Mouse (Mus musculus): Measurements from ENCODE around the gene Wee1. TPM values are rescaled to one million over a fixed set of nuclear protein-coding genes. Genes with fewer than 3 reads are reported as not detected.
"Not testable (repeated sequence)": the region's sequence is repeated elsewhere in the genome, so short reads cannot be mapped to it uniquely, and the experiment has no call there.

Gene Wee1
- polyA plus RNA-seq, 1 experiment from 2014 or later, result 31.6 TPM

DNA sequence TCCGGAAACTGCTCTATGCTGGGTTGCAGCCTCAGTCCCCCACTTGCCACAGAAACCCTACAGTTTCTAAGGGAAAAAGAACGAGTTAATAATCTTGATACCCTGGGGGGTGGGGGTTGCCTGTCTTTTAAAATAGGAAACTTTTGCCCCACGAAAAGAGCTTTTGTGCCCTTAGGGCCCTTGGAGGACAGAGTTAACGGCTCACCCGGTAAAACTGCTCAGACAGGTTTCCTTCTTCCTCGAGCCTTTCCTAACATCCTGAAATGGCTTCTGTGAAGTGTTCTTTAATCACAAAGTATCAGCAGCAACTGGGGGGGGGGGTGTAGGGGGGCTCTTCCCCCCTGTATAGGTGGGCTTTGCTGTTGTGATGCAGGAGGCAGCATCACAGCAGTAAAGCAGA is 21.0 kb upstream of the Wee1 start:
- Histone ChIP-seq H3K27me3 (ENCODE audit: control insufficient read depth, insufficient read depth, low read length) (no peaks in the 10 kb centered on the region), H3K4me2 (ENCODE audit: low read depth) (no peak overlapping the region), H3K9ac (ENCODE audit: low read length) (no peak overlapping the region), H3K4me3 (ENCODE audit: low read depth, low read length) (no peak overlapping the region), H3K4me1 (ENCODE audit: control insufficient read depth, insufficient read depth, low read length) (no peaks in the 10 kb centered on the region), H3K27ac (ENCODE audit: low read depth, low read length) (no peak overlapping the region), H3K9me3 (ENCODE audit: control insufficient read depth, low read length) (no peaks in the 10 kb centered on the region), H3K36me3 (ENCODE audit: control insufficient read depth, insufficient read depth, low read length) (peaks cover 2% of the 10 kb centered on the region; the same call in 1 of the 2 replicates)
- ATAC-seq (ENCODE audit: insufficient read depth, low FRiP score, low TSS enrichment) (no peak), DNase-seq (ENCODE audit: low spot score) (no peak)
- 54% methylated on average over 6 of the region's 6 CpGs for WGBS

DNA sequence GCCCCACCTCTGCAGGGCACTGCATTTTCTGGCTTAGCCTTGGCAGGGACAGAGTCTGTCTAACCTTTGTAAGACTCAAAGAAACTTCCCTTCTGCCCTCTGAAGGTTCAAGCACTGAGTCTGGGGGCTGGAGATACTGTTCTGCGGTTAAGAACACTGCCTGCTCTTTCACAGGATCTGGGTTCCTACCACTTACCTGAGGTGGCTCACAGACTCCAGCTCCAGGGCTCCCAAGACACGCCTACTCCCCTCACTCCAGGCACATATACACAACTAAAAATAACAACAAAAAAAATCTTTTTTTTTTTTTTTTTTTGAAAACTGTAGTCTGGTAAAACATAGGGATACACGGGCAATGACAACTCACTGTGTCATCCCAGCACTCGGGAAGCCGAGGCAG is 20.6 kb upstream of the Wee1 start:
- Histone ChIP-seq H3K9me3 (ENCODE audit: control insufficient read depth, low read length) (no peaks in the 10 kb centered on the region), H3K27me3 (ENCODE audit: control insufficient read depth, insufficient read depth, low read length) (no peaks in the 10 kb centered on the region), H3K27ac (ENCODE audit: low read depth, low read length) (no peak overlapping the region), H3K4me3 (ENCODE audit: low read depth, low read length) (no peak overlapping the region), H3K4me2 (ENCODE audit: low read depth) (no peak overlapping the region), H3K9ac (ENCODE audit: low read length) (no peak overlapping the region), H3K4me1 (ENCODE audit: control insufficient read depth, insufficient read depth, low read length) (no peaks in the 10 kb centered on the region), H3K36me3 (ENCODE audit: control insufficient read depth, insufficient read depth, low read length) (peaks cover 2% of the 10 kb centered on the region; the same call in 1 of the 2 replicates)
- WGBS, result 83% methylated on average over 5 of the region's 5 CpGs
- ATAC-seq (ENCODE audit: insufficient read depth, low FRiP score, low TSS enrichment) (no peak), DNase-seq (ENCODE audit: low spot score) (no peak)

DNA sequence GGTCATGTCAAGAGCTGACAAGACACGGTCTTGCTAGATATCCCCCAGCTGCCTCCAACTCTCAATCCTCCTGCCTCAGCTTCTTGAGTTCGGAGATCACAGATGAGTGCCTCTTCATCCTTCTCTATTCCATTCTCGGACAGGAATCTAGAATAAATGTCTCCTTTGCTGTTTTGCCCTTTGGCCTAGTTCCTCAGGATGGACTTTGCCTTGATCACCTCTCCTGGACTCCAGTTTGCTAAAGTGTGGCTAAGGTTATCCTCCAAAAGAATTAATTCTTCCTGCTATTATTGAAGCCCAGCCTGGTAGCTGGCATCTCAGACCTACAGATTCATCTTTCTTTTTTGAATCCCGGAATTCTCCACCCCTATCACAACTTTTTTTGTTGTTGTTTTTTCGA is 16.8 kb upstream of the Wee1 start:
- WGBS, result 87% methylated on average over 5 of the region's 5 CpGs
- DNase-seq (ENCODE audit: low spot score) (no peak), ATAC-seq (ENCODE audit: insufficient read depth, low FRiP score, low TSS enrichment) (no peak)

DNA sequence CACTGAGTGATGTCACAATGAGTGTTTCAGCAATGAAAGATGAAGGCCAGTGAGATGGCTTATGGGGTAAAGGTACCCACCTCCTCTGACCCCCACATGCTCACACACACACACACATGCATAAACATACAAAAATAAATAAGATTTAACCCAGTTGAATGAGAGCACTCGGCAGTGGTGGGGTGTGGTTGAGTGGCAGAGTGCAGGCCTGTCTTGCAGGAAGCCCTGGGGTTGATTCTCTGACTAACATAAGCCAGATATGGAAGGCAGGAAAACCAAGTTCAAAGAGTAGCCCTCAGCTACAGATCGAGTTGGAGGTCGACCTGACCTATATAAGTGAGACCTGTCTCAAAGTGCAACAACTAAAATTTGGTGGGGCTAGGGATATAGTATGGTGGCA is 15.2 kb upstream of the Wee1 start:
- H3K36me3 ChIP-seq (ENCODE audit: control insufficient read depth, insufficient read depth, low read length), result no peaks in the 10 kb centered on the region
- 0 out of 2 replicates have a peak, but pooled peaks cover 2% of the 10 kb centered on the region for H3K4me1 ChIP-seq (ENCODE audit: control insufficient read depth, insufficient read depth, low read length)
- no peak overlapping the region for H3K27ac ChIP-seq (ENCODE audit: low read depth, low read length)
- no peaks in the 10 kb centered on the region for H3K27me3 ChIP-seq (ENCODE audit: control insufficient read depth, insufficient read depth, low read length)
- H3K9me3 ChIP-seq (ENCODE audit: control insufficient read depth, low read length), result no peaks in the 10 kb centered on the region
- no peak overlapping the region for H3K9ac ChIP-seq (ENCODE audit: low read length)
- DNase-seq (ENCODE audit: low spot score) (no peak), ATAC-seq (ENCODE audit: insufficient read depth, low FRiP score, low TSS enrichment) (no peak)
- 79% methylated on average over 3 of the region's 3 CpGs for whole genome bisulfite sequencing
- H3K4me2 ChIP-seq (ENCODE audit: low read depth), result no peak overlapping the region
- H3K4me3 ChIP-seq (ENCODE audit: low read depth, low read length), result no peak overlapping the region

More for the DNA sequence above, 16.8 kb upstream of the Wee1 start:
- Histone ChIP-seq H3K27me3 (ENCODE audit: control insufficient read depth, insufficient read depth, low read length) (no peaks in the 10 kb centered on the region), H3K9me3 (ENCODE audit: control insufficient read depth, low read length) (no peaks in the 10 kb centered on the region), H3K36me3 (ENCODE audit: control insufficient read depth, insufficient read depth, low read length) (no peaks in the 10 kb centered on the region), H3K4me1 (ENCODE audit: control insufficient read depth, insufficient read depth, low read length) (0 out of 2 replicates have a peak, but pooled peaks cover 2% of the 10 kb centered on the region), H3K9ac (ENCODE audit: low read length) (no peak overlapping the region), H3K4me3 (ENCODE audit: low read depth, low read length) (no peak overlapping the region), H3K27ac (ENCODE audit: low read depth, low read length) (no peak overlapping the region), H3K4me2 (ENCODE audit: low read depth) (no peak overlapping the region)

DNA sequence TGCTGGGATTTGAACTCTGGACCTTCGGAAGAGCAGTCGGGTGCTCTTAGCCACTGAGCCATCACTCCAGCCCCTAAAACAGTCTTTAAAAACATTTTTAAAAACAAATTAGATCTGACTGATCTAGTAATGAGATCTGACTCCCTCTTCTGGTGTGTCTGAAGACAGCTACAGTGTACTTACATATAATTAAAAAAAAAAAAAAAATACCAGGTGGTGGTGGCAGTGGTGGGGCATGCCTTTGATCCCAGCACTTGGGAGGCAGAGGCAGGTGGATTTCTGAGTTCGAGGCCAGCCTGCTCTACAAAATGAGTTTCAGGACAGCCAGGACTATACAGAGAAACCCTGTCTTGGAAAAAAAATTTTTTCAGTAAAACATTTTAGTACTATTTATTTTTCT is 13.3 kb upstream of the Wee1 start:
- H3K4me2 ChIP-seq (ENCODE audit: low read depth); H3K9ac ChIP-seq (ENCODE audit: low read length): not testable (repeated sequence)

DNA sequence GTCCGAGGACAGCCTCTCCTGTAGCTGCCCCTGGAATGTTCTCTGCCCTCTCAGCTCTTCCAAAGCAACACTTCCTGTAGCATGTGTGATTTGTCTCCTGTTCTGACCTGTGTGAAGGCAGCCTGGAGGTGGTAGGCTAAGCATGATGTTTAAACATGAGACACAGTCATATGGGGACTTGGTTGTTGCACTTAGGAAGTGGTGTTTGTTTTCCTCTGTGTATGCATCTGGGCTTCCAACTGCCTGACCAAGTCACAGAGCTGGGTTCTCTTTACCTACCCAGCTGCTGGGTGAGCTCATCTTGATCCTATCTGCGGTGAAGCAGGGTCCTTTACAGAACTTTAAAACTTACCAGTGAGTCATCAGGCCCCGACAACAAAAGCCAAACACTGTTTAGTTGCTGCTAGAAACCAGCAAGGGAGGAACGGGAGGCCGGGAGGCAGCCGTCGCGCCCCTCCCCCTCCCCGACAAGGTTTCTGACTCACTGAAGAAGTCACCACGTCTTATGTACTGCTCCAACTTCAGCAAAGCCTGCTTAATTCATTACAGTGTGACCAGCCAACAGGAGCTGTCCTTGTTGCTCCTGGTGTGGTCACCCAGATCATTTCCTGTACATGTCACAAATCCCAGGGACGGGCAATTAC is 12.8 kb upstream of the Wee1 start:
- no peaks in the 10 kb centered on the region for H3K36me3 ChIP-seq (ENCODE audit: control insufficient read depth, insufficient read depth, low read length)
- H3K9ac ChIP-seq (ENCODE audit: low read length), result no peak overlapping the region
- ATAC-seq (ENCODE audit: insufficient read depth, low FRiP score, low TSS enrichment) (no peak), DNase-seq (ENCODE audit: low spot score) (peak; percentile 54)
- H3K4me3 ChIP-seq (ENCODE audit: low read depth, low read length), result no peak overlapping the region
- H3K4me2 ChIP-seq (ENCODE audit: low read depth), result no peak overlapping the region
- H3K27ac ChIP-seq (ENCODE audit: low read depth, low read length), result no peak overlapping the region
- 0 out of 2 replicates have a peak, but pooled peaks cover 2% of the 10 kb centered on the region for H3K4me1 ChIP-seq (ENCODE audit: control insufficient read depth, insufficient read depth, low read length)
- 18% methylated on average over 11 of the region's 11 CpGs for WGBS
- no peaks in the 10 kb centered on the region for H3K9me3 ChIP-seq (ENCODE audit: control insufficient read depth, low read length)
- no peaks in the 10 kb centered on the region for H3K27me3 ChIP-seq (ENCODE audit: control insufficient read depth, insufficient read depth, low read length)

More for the DNA sequence above, 13.3 kb upstream of the Wee1 start:
- H3K27ac ChIP-seq (ENCODE audit: low read depth, low read length); H3K4me3 ChIP-seq (ENCODE audit: low read depth, low read length); ATAC-seq (ENCODE audit: insufficient read depth, low FRiP score, low TSS enrichment); H3K4me1 ChIP-seq (ENCODE audit: control insufficient read depth, insufficient read depth, low read length); H3K36me3 ChIP-seq (ENCODE audit: control insufficient read depth, insufficient read depth, low read length); H3K9me3 ChIP-seq (ENCODE audit: control insufficient read depth, low read length); H3K27me3 ChIP-seq (ENCODE audit: control insufficient read depth, insufficient read depth, low read length); DNase-seq (ENCODE audit: low spot score): not testable (repeated sequence)
- WGBS, result 91% methylated on average over 3 of the region's 3 CpGs

DNA sequence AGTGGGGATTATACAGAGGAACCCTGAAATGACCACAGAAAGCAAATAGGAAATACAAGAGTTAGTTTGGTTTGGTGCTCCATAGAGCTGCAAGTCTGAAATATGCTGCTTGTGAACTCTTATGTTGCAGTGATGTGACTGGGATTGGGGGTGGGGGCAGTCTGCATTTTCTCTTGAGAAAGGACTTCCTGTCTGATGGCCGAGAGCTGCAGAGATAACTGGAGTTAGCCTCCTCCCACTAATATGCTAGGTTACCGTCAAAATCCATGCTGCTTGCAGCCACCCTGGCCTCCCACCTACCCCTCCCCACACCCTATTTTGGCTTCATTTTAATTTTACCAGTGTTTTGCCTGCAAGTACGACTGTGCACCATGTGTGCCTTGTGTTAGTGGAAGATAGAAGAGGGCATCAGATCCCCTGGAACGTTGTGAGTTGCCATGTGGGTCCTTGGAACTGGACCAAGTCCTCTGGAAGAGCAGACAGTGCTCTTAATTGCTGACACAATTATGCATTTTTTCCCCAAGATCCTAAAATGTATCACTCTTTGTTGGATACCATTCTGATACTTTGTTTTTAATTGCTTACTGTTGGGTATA is 11.7 kb upstream of the Wee1 start:
- 67% methylated on average over 4 of the region's 4 CpGs for WGBS
- DNase-seq (ENCODE audit: low spot score) (no peak), ATAC-seq (ENCODE audit: insufficient read depth, low FRiP score, low TSS enrichment) (no peak)
- no peak overlapping the region for H3K27ac ChIP-seq (ENCODE audit: low read depth, low read length)
- H3K4me3 ChIP-seq (ENCODE audit: low read depth, low read length), result no peak overlapping the region
- no peak overlapping the region for H3K9ac ChIP-seq (ENCODE audit: low read length)
- H3K9me3 ChIP-seq (ENCODE audit: control insufficient read depth, low read length), result no peaks in the 10 kb centered on the region
- 0 out of 2 replicates have a peak, but pooled peaks cover 2% of the 10 kb centered on the region for H3K4me1 ChIP-seq (ENCODE audit: control insufficient read depth, insufficient read depth, low read length)
- H3K27me3 ChIP-seq (ENCODE audit: control insufficient read depth, insufficient read depth, low read length), result no peaks in the 10 kb centered on the region
- no peaks in the 10 kb centered on the region for H3K36me3 ChIP-seq (ENCODE audit: control insufficient read depth, insufficient read depth, low read length)
- H3K4me2 ChIP-seq (ENCODE audit: low read depth), result no peak overlapping the region

DNA sequence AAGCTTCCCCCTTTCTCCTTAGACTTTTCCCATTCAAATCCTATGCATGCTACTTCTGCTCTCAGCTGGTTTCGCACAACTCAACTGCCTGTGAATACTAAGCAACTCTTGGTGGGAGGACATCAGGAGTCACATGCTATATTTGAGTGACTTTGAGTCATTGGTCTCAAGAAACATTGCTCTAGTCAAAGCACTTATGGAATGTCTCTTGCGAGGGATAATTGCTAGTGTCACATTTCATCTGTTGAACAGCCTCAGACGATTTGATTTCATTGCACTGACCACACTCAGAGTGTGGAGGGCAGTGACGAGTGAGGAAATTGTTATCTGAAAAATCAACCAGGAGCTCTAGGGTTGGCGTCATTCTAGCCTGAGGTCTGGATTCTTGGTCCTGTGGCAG is 7.1 kb upstream of the Wee1 start:
- no peak overlapping the region for H3K27ac ChIP-seq (ENCODE audit: low read depth, low read length)
- no peaks in the 10 kb centered on the region for H3K27me3 ChIP-seq (ENCODE audit: control insufficient read depth, insufficient read depth, low read length)
- H3K4me1 ChIP-seq (ENCODE audit: control insufficient read depth, insufficient read depth, low read length), result no peaks in the 10 kb centered on the region
- no peaks in the 10 kb centered on the region for H3K9me3 ChIP-seq (ENCODE audit: control insufficient read depth, low read length)
- H3K4me2 ChIP-seq (ENCODE audit: low read depth), result no peak overlapping the region
- H3K36me3 ChIP-seq (ENCODE audit: control insufficient read depth, insufficient read depth, low read length), result no peaks in the 10 kb centered on the region
- no peak overlapping the region for H3K9ac ChIP-seq (ENCODE audit: low read length)
- ATAC-seq (ENCODE audit: insufficient read depth, low FRiP score, low TSS enrichment), result no peak
- H3K4me3 ChIP-seq (ENCODE audit: low read depth, low read length), result no peak overlapping the region
- no peak for DNase-seq (ENCODE audit: low spot score)
- 72% methylated on average over 5 of the region's 5 CpGs for WGBS

DNA sequence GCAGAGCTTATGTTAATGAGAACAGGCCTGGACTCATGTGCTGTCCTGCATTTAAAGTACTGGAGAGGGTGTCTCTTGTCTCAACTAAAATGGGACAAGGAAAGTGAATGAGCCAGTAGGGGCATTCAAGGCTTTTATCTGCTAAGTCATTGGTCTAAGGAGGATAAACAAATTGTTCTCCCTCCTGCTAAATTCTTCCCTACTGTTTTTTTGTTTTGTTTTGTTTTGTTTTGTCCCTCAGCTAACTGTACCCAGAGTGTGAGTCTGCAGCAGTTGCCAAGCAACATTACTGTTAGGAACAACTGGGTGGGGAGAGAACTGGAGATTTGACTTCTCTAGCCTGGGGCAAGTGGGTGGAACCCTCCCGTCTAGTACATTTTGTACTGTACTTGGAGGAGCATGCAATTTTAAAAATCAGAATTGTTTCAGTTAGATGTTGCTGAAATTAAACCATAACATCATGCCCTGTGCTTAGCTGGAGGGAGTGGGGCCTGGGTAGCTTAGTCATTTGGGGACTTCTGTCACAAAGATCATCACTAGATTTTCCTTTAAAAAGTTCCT is 5.0 kb upstream of the Wee1 start:
- H3K27ac ChIP-seq (ENCODE audit: low read depth, low read length), result no peak overlapping the region
- DNase-seq (ENCODE audit: low spot score) (no peak), ATAC-seq (ENCODE audit: insufficient read depth, low FRiP score, low TSS enrichment) (no peak)
- WGBS, result 50% methylated on average over 1 of the region's 1 CpGs
- H3K4me3 ChIP-seq (ENCODE audit: low read depth, low read length), result no peak overlapping the region
- H3K4me2 ChIP-seq (ENCODE audit: low read depth), result no peak overlapping the region
- H3K9ac ChIP-seq (ENCODE audit: low read length), result no peak overlapping the region
- no peaks in the 10 kb centered on the region for H3K36me3 ChIP-seq (ENCODE audit: control insufficient read depth, insufficient read depth, low read length)
- H3K9me3 ChIP-seq (ENCODE audit: control insufficient read depth, low read length), result no peaks in the 10 kb centered on the region
- no peaks in the 10 kb centered on the region for H3K27me3 ChIP-seq (ENCODE audit: control insufficient read depth, insufficient read depth, low read length)
- H3K4me1 ChIP-seq (ENCODE audit: control insufficient read depth, insufficient read depth, low read length), result no peaks in the 10 kb centered on the region
